ENCODE assay signal across 15 mouse cellular contexts in the genomic region with DNA sequence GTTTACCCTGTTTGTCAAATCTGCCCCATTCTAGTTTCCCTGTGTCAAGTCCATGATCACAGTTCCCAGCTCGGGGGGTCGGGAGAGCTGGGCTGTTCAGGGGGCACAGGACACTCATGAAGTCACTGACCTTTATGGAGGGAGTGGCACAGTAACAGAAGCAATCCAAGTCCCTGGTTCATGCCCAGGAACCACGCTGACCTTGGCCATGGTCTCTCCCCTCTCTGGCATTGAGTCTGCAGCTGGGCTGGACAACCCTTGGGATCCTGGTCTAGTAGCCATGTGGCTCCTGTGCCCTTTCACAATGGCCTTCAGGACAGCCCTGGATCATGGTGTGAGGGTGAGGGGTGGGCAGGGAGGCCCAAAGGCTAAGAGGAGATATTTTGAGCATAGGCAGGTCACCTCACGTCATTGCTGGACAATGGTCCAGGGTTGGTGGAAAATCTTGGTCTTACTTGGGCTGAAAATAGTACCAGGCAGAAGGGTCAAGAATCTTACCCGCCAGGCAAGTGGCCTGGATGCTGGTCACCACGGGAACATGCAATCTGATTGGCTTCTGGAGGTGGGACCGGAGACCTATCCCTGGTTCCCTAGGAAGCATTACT. TPM values are rescaled to one million over a fixed set of nuclear protein-coding genes. Genes with fewer than 3 reads are reported as not detected.
"Had no signal": no experiment of that assay in that cellular context is flagged by ENCODE, and none has a peak within 500 bp of the region (broad histone marks: within the 10 kb centered on the region; RNA-seq: fewer than 3 reads in every experiment).

No protein-coding gene starts in this region.

- H3K36me3 ChIP-seq: limb, embryonic 10.5 days; liver, embryonic 13.5 days; midbrain, embryonic 15.5 days; neural tube, embryonic 12.5 days had no signal

- H3K4me3 ChIP-seq: left cerebral cortex, adult 2 months; limb, embryonic 10.5 days; liver, embryonic 13.5 days; lung, embryonic 15.5 days; megakaryocyte, embryonic 14.5 days; midbrain, embryonic 15.5 days; neural tube, embryonic 12.5 days had no signal

- H3K27me3 ChIP-seq: liver, embryonic 13.5 days; lung, embryonic 15.5 days; midbrain, embryonic 15.5 days; neural tube, embryonic 12.5 days had no signal

- H3K27ac ChIP-seq: left cerebral cortex, adult 2 months; limb, embryonic 10.5 days; liver, embryonic 13.5 days; lung, embryonic 15.5 days; macrophage; midbrain, embryonic 15.5 days; neural tube, embryonic 12.5 days; stomach, postnatal 0 days had no signal

- DNase-seq: kidney, postnatal 25 days; liver, embryonic 13.5 days; liver, postnatal 0 days; lung, postnatal 14 days; right cerebral cortex, postnatal 14 days; thymus, postnatal 4 days had no signal

- H3K9me3 ChIP-seq: limb, embryonic 10.5 days; liver, embryonic 13.5 days; lung, embryonic 15.5 days; megakaryocyte, embryonic 14.5 days; midbrain, embryonic 15.5 days; neural tube, embryonic 12.5 days had no signal

- H3K4me1 ChIP-seq: midbrain, embryonic 15.5 days; neural tube, embryonic 12.5 days had no signal

RNA-seq across cellular contexts. Expression of gene P2ry2, which starts 17.3 kb away (rescaled TPM):
- polyA plus RNA-seq: midbrain, embryonic 11.5 days had no signal
